ENCODE assay signal across 35 mouse cellular contexts in genomic region chr6:129497345-129498218, GRCm38 (mm10). TPM values are rescaled to one million over a fixed set of nuclear protein-coding genes. Genes with fewer than 3 reads are reported as not detected.
DNase-seq lines count a peak whose midpoint lies in the region; ATAC-seq and TF ChIP-seq lines count a peak whose summit lies in the region.
"Had no signal": no experiment of that assay in that cellular context is flagged by ENCODE, and none has a peak within 500 bp of the region (broad histone marks: within the 10 kb centered on the region; RNA-seq: fewer than 3 reads in every experiment).

No protein-coding gene starts in this region.

- TF ChIP-seq EP300 in MEL (IDR thresholded peaks at IDR 0.05; ENCODE audit: low read depth in 1 of 2, low read length in 2 of 2) = no peak
- no peak for TF ChIP-seq EP300 in stomach, postnatal 0 days (optimal IDR thresholded peaks at IDR 0.05)

- TF ChIP-seq RAD21 in MEL (IDR thresholded peaks at IDR 0.05; ENCODE audit: low read depth, low read length) = no peak

- no peak for TF ChIP-seq POLR2A in MEL (IDR thresholded peaks at IDR 0.05; ENCODE audit: control insufficient read depth in 1 of 2, insufficient read depth in 1 of 2, low read depth in 1 of 2, low read length in 2 of 2, poor library complexity in 1 of 2)

- ATAC-seq in lung, embryonic 16.5 days (ENCODE audit: low read depth) = peak; percentile 43; the same call in 1 of the 2 replicates
- ATAC-seq in hematopoietic stem cell, adult 5-6 weeks (replicated peaks in 1 of 2; ENCODE audit: insufficient read depth in 1 of 2, low FRiP score in 2 of 2, low TSS enrichment in 1 of 2, low read depth in 1 of 2, poor library complexity in 2 of 2, severe bottlenecking in 2 of 2) = peak; percentile 71 to 75
- no peak for ATAC-seq in stomach, postnatal 0 days (ENCODE audit: low FRiP score, low TSS enrichment)
- ATAC-seq: activated CD4-positive, CD25-positive, alpha-beta regulatory T cell, adult 4 months; forebrain, embryonic 14.5 days; inflammation-experienced regulatory T-cells, adult 6 months; midbrain, embryonic 13.5 days had no signal

- H3K4me2 ChIP-seq in lung, embryonic 16.5 days (ENCODE audit: low read depth, low read length) = no peak overlapping the region
- no peak overlapping the region for H3K4me2 ChIP-seq in stomach, postnatal 0 days (replicated peaks; ENCODE audit: low read depth)
- H3K4me2 ChIP-seq: hindbrain, embryonic 15.5 days; kidney, embryonic 15.5 days; limb, embryonic 12.5 days; liver, embryonic 13.5 days; midbrain, embryonic 13.5 days; neural tube, embryonic 15.5 days had no signal

- no peak overlapping the region for H3K9ac ChIP-seq in lung, embryonic 16.5 days (ENCODE audit: low read length)
- no peak overlapping the region for H3K9ac ChIP-seq in MEL (ENCODE audit: control insufficient read depth, low read depth, low read length, poor library complexity, severe bottlenecking)
- no peak overlapping the region for H3K9ac ChIP-seq in stomach, postnatal 0 days (ENCODE audit: low read length)
- H3K9ac ChIP-seq: hindbrain, embryonic 15.5 days; kidney, embryonic 15.5 days; limb, embryonic 12.5 days; liver, embryonic 13.5 days; midbrain, embryonic 13.5 days; neural tube, embryonic 15.5 days had no signal

- no peak for DNase-seq in lung, postnatal 14 days
- DNase-seq in MEL (ENCODE audit: low read depth, low spot score) = peak; percentile 30
- DNase-seq in splenic B cell, adult 2 months (ENCODE audit: low read depth, low spot score) = peak; percentile 50
- no peak for DNase-seq in stomach, postnatal 0 days (ENCODE audit: low spot score)
- DNase-seq in hindbrain, embryonic 10.5 days (ENCODE audit: low spot score) = no peak
- DNase-seq: adrenal gland, adult 8-10 months; cerebellum, adult 2 months; cerebellum, postnatal 14 days; gastrocnemius, postnatal 14 days; heart, adult 11 months; heart, postnatal 36 days; kidney, adult 11 months; kidney, postnatal 25 days; liver, embryonic 13.5 days; lung, adult 2 months; right cerebral cortex, postnatal 25 days; thymus, adult 2 months; thymus, postnatal 36 days had no signal

- TF ChIP-seq CTCF in MEL (IDR thresholded peaks at IDR 0.05 in 2 of 3, conservative IDR thresholded peaks at IDR 0.05 in 1 of 3; ENCODE audit: control insufficient read depth in 1 of 3, insufficient read depth in 1 of 3, low read depth in 2 of 3, low read length in 3 of 3, poor library complexity in 1 of 3, severe bottlenecking in 1 of 3) = no peak
- TF ChIP-seq CTCF in stomach, postnatal 0 days (IDR thresholded peaks at IDR 0.05; ENCODE audit: low read depth) = no peak

- H3K27ac ChIP-seq in lung, embryonic 16.5 days (ENCODE audit: low read length) = no peak overlapping the region
- H3K27ac ChIP-seq in MEL (ENCODE audit: control insufficient read depth, low read depth, low read length) = no peak overlapping the region
- no peak overlapping the region for H3K27ac ChIP-seq in stomach, postnatal 0 days (replicated peaks)
- H3K27ac ChIP-seq in hindbrain, embryonic 10.5 days = no peak overlapping the region
- H3K27ac ChIP-seq: heart, embryonic 10.5 days; hindbrain, embryonic 15.5 days; kidney, embryonic 15.5 days; layer of hippocampus, adult 2 months; left cerebral cortex, adult 2 months; limb, embryonic 12.5 days; liver, embryonic 13.5 days; midbrain, embryonic 13.5 days; neural tube, embryonic 15.5 days had no signal

- no peaks in the 10 kb centered on the region for H3K9me3 ChIP-seq in lung, embryonic 16.5 days (ENCODE audit: control insufficient read depth, low read length)
- no peaks in the 10 kb centered on the region for H3K9me3 ChIP-seq in MEL (replicated peaks; ENCODE audit: insufficient read depth, low read length)
- no peaks in the 10 kb centered on the region for H3K9me3 ChIP-seq in stomach, postnatal 0 days (ENCODE audit: control insufficient read depth, low read length)
- H3K9me3 ChIP-seq in hindbrain, embryonic 10.5 days = no peaks in the 10 kb centered on the region
- H3K9me3 ChIP-seq: hindbrain, embryonic 15.5 days; limb, embryonic 12.5 days; liver, embryonic 13.5 days; midbrain, embryonic 13.5 days had no signal

- H3K79me2 ChIP-seq in MEL (ENCODE audit: control insufficient read depth, insufficient read depth, low read length, poor library complexity) = no peaks in the 10 kb centered on the region

- H3K4me3 ChIP-seq in lung, embryonic 16.5 days (ENCODE audit: low read length) = no peak overlapping the region
- no peak overlapping the region for H3K4me3 ChIP-seq in MEL (ENCODE audit: control insufficient read depth in 1 of 2, insufficient read depth in 1 of 2, low read depth in 2 of 2, low read length in 2 of 2)
- no peak overlapping the region for H3K4me3 ChIP-seq in stomach, postnatal 0 days (ENCODE audit: low read depth, low read length)
- H3K4me3 ChIP-seq in hindbrain, embryonic 10.5 days = no peak overlapping the region
- H3K4me3 ChIP-seq: heart, embryonic 10.5 days; hindbrain, embryonic 15.5 days; kidney, embryonic 15.5 days; layer of hippocampus, adult 2 months; left cerebral cortex, adult 2 months; limb, embryonic 12.5 days; liver, embryonic 13.5 days; midbrain, embryonic 13.5 days; neural tube, embryonic 15.5 days had no signal

- WGBS in lung, embryonic 16.5 days = 37% methylated on average over 3 of the region's 3 CpGs
- WGBS in stomach, postnatal 0 days = 65% methylated on average over 3 of the region's 3 CpGs
- WGBS in hindbrain, embryonic 10.5 days = 91% methylated on average over 3 of the region's 3 CpGs

- H3K27me3 ChIP-seq in lung, embryonic 16.5 days (ENCODE audit: control insufficient read depth, insufficient read depth, low read depth, low read length) = no peaks in the 10 kb centered on the region
- H3K27me3 ChIP-seq in MEL (ENCODE audit: control insufficient read depth in 1 of 2, insufficient read depth in 2 of 2, low read length in 2 of 2) = no peaks in the 10 kb centered on the region
- H3K27me3 ChIP-seq in splenic B cell, adult 2 months (ENCODE audit: control insufficient read depth, insufficient read depth, low read length, poor library complexity, severe bottlenecking) = no peaks in the 10 kb centered on the region
- no peaks in the 10 kb centered on the region for H3K27me3 ChIP-seq in stomach, postnatal 0 days (ENCODE audit: control insufficient read depth, insufficient read depth, low read length)
- H3K27me3 ChIP-seq in hindbrain, embryonic 10.5 days (ENCODE audit: insufficient read depth, poor library complexity, severe bottlenecking) = no peaks in the 10 kb centered on the region
- H3K27me3 ChIP-seq: hindbrain, embryonic 15.5 days; kidney, embryonic 15.5 days; limb, embryonic 12.5 days; liver, embryonic 13.5 days; midbrain, embryonic 13.5 days; neural tube, embryonic 15.5 days had no signal

- no peaks in the 10 kb centered on the region for H3K36me3 ChIP-seq in lung, embryonic 16.5 days (ENCODE audit: control insufficient read depth, insufficient read depth, low read length)
- no peaks in the 10 kb centered on the region for H3K36me3 ChIP-seq in MEL (ENCODE audit: control insufficient read depth in 1 of 2, insufficient read depth in 2 of 2, low read length in 2 of 2)
- H3K36me3 ChIP-seq in splenic B cell, adult 2 months (ENCODE audit: control insufficient read depth, insufficient read depth, low read length, poor library complexity, severe bottlenecking) = no peaks in the 10 kb centered on the region
- H3K36me3 ChIP-seq in stomach, postnatal 0 days (ENCODE audit: control insufficient read depth, insufficient read depth, low read length) = no peaks in the 10 kb centered on the region
- no peaks in the 10 kb centered on the region for H3K36me3 ChIP-seq in hindbrain, embryonic 10.5 days
- H3K36me3 ChIP-seq: heart, embryonic 10.5 days; hindbrain, embryonic 15.5 days; kidney, embryonic 15.5 days; limb, embryonic 12.5 days; liver, embryonic 13.5 days; midbrain, embryonic 13.5 days; neural tube, embryonic 15.5 days had no signal

- H3K4me1 ChIP-seq in lung, embryonic 16.5 days (replicated peaks; ENCODE audit: control insufficient read depth, insufficient read depth, low read length) = no peaks in the 10 kb centered on the region
- H3K4me1 ChIP-seq in MEL (ENCODE audit: control insufficient read depth in 1 of 2, insufficient read depth in 2 of 2, low read length in 2 of 2) = no peaks in the 10 kb centered on the region
- H3K4me1 ChIP-seq in stomach, postnatal 0 days (replicated peaks; ENCODE audit: control insufficient read depth, insufficient read depth) = no peaks in the 10 kb centered on the region
- H3K4me1 ChIP-seq in hindbrain, embryonic 10.5 days (replicated peaks) = no peaks in the 10 kb centered on the region
- H3K4me1 ChIP-seq: heart, embryonic 10.5 days; hindbrain, embryonic 15.5 days; kidney, embryonic 15.5 days; limb, embryonic 12.5 days; liver, embryonic 13.5 days; midbrain, embryonic 13.5 days; neural tube, embryonic 15.5 days had no signal

RNA-seq across cellular contexts. Expression of gene Olr1, which starts 9.4 kb away (rescaled TPM):
- polyA plus RNA-seq in lung, embryonic 16.5 days (2015; fragmentation: Nextera tagmentation; extraction: Ambion mirVana) = 0.11 and 0.15 TPM in 2 replicates
- total RNA-seq in MEL (2012; rRNA removed) = 0.03 TPM in 1 of 2 replicates, not detected in the other
- polyA plus RNA-seq in MEL (2012; ENCODE audit: insufficient read depth in 1 of 2, insufficient read length in 2 of 2, low read depth in 1 of 2, low replicate concordance in 2 of 2, missing spikeins in 1 of 2) = under 1 TPM in 1 of 2 experiments, not detected in 1; 0.06 TPM
- 0.55 and 6.5 TPM in 2 replicates for total RNA-seq in hematopoietic stem cell, adult 5-6 weeks (2017)
- 0.08 and 0.22 TPM in 2 replicates for polyA plus RNA-seq in stomach, postnatal 0 days (2015; fragmentation: Nextera tagmentation; extraction: Ambion mirVana)
- 0.09 TPM in 1 of 2 replicates, not detected in the other for polyA plus RNA-seq in hindbrain, embryonic 10.5 days (2016; fragmentation: Nextera tagmentation; extraction: Ambion mirVana)
- total RNA-seq: gastrocnemius, postnatal 14 days; layer of hippocampus, adult 2 months; layer of hippocampus, postnatal 14 days; left cerebral cortex, adult 2 months; left cerebral cortex, postnatal 25 days had no signal
- polyA plus RNA-seq: cerebellum, adult 2 months; forebrain, embryonic 14.5 days; hindbrain, embryonic 15.5 days; limb, embryonic 12.5 days; midbrain, embryonic 13.5 days had no signal

RNA-seq across cellular contexts. Expression of gene Tmem52b, which starts 14.8 kb away (rescaled TPM):
- polyA plus RNA-seq in lung, embryonic 16.5 days (2015; fragmentation: Nextera tagmentation; extraction: Ambion mirVana) = 0.09 TPM in 1 of 2 replicates, not detected in the other
- not detected in 2 replicates for total RNA-seq in MEL (2012; rRNA removed)
- not detected for polyA plus RNA-seq in MEL (2012; ENCODE audit: insufficient read depth in 1 of 2, insufficient read length in 2 of 2, low read depth in 1 of 2, low replicate concordance in 2 of 2, missing spikeins in 1 of 2)
- not detected in 2 replicates for total RNA-seq in hematopoietic stem cell, adult 5-6 weeks (2017)
- polyA plus RNA-seq in stomach, postnatal 0 days (2015; fragmentation: Nextera tagmentation; extraction: Ambion mirVana) = 0.04 and 0.11 TPM in 2 replicates
- not detected in 2 replicates for polyA plus RNA-seq in hindbrain, embryonic 10.5 days (2016; fragmentation: Nextera tagmentation; extraction: Ambion mirVana)
- total RNA-seq: adrenal gland, adult 8-10 months; gastrocnemius, postnatal 14 days; heart, postnatal 36 days; layer of hippocampus, adult 2 months; layer of hippocampus, postnatal 14 days; left cerebral cortex, adult 2 months; left cerebral cortex, postnatal 25 days; megakaryocyte-erythroid progenitor cell, adult 5-6 weeks had no signal
- polyA plus RNA-seq: activated CD4-positive, CD25-positive, alpha-beta regulatory T cell, adult 4 months; cerebellum, adult 2 months; embryonic facial prominence, embryonic 11.5 days; forebrain, embryonic 14.5 days; heart, embryonic 10.5 days; hindbrain, embryonic 15.5 days; inflammation-experienced regulatory T-cells, adult 6 months; limb, embryonic 12.5 days; liver, embryonic 13.5 days; midbrain, embryonic 13.5 days; neural tube, embryonic 15.5 days; thymus, adult 2 months had no signal

RNA-seq across cellular contexts. Expression of gene Gabarapl1, which starts 35.4 kb away (rescaled TPM):
- polyA plus RNA-seq in lung, embryonic 16.5 days (2015; fragmentation: Nextera tagmentation; extraction: Ambion mirVana) = 48.0 and 48.3 TPM in 2 replicates
- 61.3 and 65.7 TPM in 2 replicates for total RNA-seq in MEL (2012; rRNA removed)
- polyA plus RNA-seq in MEL (2012; ENCODE audit: insufficient read depth in 1 of 2, insufficient read length in 2 of 2, low read depth in 1 of 2, low replicate concordance in 2 of 2, missing spikeins in 1 of 2) = 10 to 100 TPM in 1 of 2 experiments, not detected in 1; 99.5 TPM
- total RNA-seq in hematopoietic stem cell, adult 5-6 weeks (2017) = 147 and 152 TPM in 2 replicates
- polyA plus RNA-seq in stomach, postnatal 0 days (2015; fragmentation: Nextera tagmentation; extraction: Ambion mirVana) = 45.7 and 46.8 TPM in 2 replicates
- polyA plus RNA-seq in hindbrain, embryonic 10.5 days (2016; fragmentation: Nextera tagmentation; extraction: Ambion mirVana) = 49.1 and 68.0 TPM in 2 replicates

RNA-seq across cellular contexts. Expression of gene Clec1a, which starts 45.8 kb away (rescaled TPM):
- polyA plus RNA-seq in lung, embryonic 16.5 days (2015; fragmentation: Nextera tagmentation; extraction: Ambion mirVana) = 35.9 and 37.0 TPM in 2 replicates
- not detected in 2 replicates for total RNA-seq in MEL (2012; rRNA removed)
- polyA plus RNA-seq in MEL (2012; ENCODE audit: insufficient read depth in 1 of 2, insufficient read length in 2 of 2, low read depth in 1 of 2, low replicate concordance in 2 of 2, missing spikeins in 1 of 2) = not detected
- total RNA-seq in hematopoietic stem cell, adult 5-6 weeks (2017) = 9.8 and 12.4 TPM in 2 replicates
- polyA plus RNA-seq in stomach, postnatal 0 days (2015; fragmentation: Nextera tagmentation; extraction: Ambion mirVana) = 0.85 and 1.2 TPM in 2 replicates
- polyA plus RNA-seq in hindbrain, embryonic 10.5 days (2016; fragmentation: Nextera tagmentation; extraction: Ambion mirVana) = 0.46 and 1.2 TPM in 2 replicates
- total RNA-seq: megakaryocyte-erythroid progenitor cell, adult 5-6 weeks had no signal
- polyA plus RNA-seq: activated CD4-positive, CD25-positive, alpha-beta regulatory T cell, adult 4 months; inflammation-experienced regulatory T-cells, adult 6 months had no signal

Comparison
In these comparisons a context has a peak if more than half of its experiments do, and no peak if none do; other contexts are left out.
1. DNase-seq: peak in MEL (single experiment) and splenic B cell, adult 2 months (single experiment); none in lung, postnatal 14 days (single experiment), stomach, postnatal 0 days (single experiment) and hindbrain, embryonic 10.5 days (single experiment).